In the genomic region with DNA sequence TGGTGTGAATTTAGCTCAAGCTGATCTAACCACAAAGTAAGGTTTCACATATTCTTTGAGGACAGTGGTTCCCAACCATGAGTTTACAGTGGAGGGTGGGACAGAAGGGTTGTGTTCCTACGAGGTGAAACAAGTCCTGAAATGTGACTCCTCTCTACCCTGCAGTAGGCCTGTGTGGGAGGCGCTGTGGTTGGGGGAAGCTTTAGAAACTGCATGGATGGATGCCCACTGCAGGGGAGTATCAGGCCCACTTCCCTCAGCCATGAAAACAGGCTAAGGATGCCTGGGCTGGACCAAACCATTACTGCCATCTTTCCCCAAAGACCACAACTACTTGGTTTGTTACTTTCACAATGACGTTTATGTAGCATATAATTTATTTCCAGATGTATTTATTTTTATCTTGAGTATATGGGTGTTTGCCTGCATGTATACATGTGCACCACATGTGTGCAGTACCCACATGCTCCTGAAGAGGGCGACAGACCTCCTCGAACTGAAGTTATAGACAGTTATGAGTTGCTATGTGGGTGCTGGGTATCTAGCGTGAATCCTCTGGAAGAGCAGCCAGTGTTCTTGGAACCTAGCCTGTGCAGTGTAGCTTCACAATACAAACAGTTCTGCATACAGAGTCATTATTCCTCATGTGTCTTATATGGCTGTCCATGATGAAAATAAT, we compare ENCODE assay signal across 14 mouse cellular contexts. TPM values are rescaled to one million over a fixed set of nuclear protein-coding genes. Genes with fewer than 3 reads are reported as not detected.
DNase-seq lines count a peak whose midpoint lies in the region; ATAC-seq and TF ChIP-seq lines count a peak whose summit lies in the region.
"Had no signal": no experiment of that assay in that cellular context is flagged by ENCODE, and none has a peak within 500 bp of the region (broad histone marks: within the 10 kb centered on the region; RNA-seq: fewer than 3 reads in every experiment).

No protein-coding gene starts in this region.

- H3K9ac ChIP-seq in midbrain, embryonic 11.5 days (ENCODE audit: low read length): no peak overlapping the region
- H3K9ac ChIP-seq in midbrain, embryonic 14.5 days (replicated peaks; ENCODE audit: low read length): no peak overlapping the region
- H3K9ac ChIP-seq: hindbrain, embryonic 12.5 days had no signal

- H3K4me3 ChIP-seq in kidney, adult 2 months (ENCODE audit: insufficient read depth, low read depth, low read length): no peak overlapping the region
- H3K4me3 ChIP-seq in midbrain, embryonic 11.5 days (ENCODE audit: low read depth, low read length): no peak overlapping the region
- H3K4me3 ChIP-seq in midbrain, embryonic 14.5 days (replicated peaks; ENCODE audit: low read depth, low read length): no peak overlapping the region
- H3K4me3 ChIP-seq: hindbrain, embryonic 12.5 days had no signal

- no peak for TF ChIP-seq POLR2A in kidney, adult 2 months (IDR thresholded peaks at IDR 0.05; ENCODE audit: low read depth, low read length)

- no peak for DNase-seq in kidney, adult 2 months
- DNase-seq in kidney, adult 9 months: no peak
- DNase-seq in midbrain, embryonic 11.5 days (ENCODE audit: low spot score, missing footprints): peak; percentile 12
- no peak for DNase-seq in midbrain, embryonic 14.5 days
- DNase-seq in NIH3T3 (ENCODE audit: low read depth): peak; percentile 20
- DNase-seq in splenic B cell, adult 2 months (ENCODE audit: low read depth, low spot score): peak; percentile 16
- DNase-seq in frontal cortex, postnatal 25 days (ENCODE audit: low spot score in 2 of 2): no peak
- DNase-seq: cerebellum, adult 8-10 months had no signal

- H3K4me2 ChIP-seq in midbrain, embryonic 11.5 days: no peak overlapping the region
- no peak overlapping the region for H3K4me2 ChIP-seq in midbrain, embryonic 14.5 days (ENCODE audit: low read length)
- H3K4me2 ChIP-seq: heart, embryonic 11.5 days; hindbrain, embryonic 12.5 days had no signal

- H3K27me3 ChIP-seq in kidney, adult 2 months (replicated peaks; ENCODE audit: control insufficient read depth, insufficient read depth, low read length): no peaks in the 10 kb centered on the region; the same call in 1 of the 2 replicates
- H3K27me3 ChIP-seq in midbrain, embryonic 11.5 days (ENCODE audit: control insufficient read depth, insufficient read depth, low read length): no peaks in the 10 kb centered on the region
- no peaks in the 10 kb centered on the region for H3K27me3 ChIP-seq in midbrain, embryonic 14.5 days (ENCODE audit: control insufficient read depth, insufficient read depth, low read length)
- H3K27me3 ChIP-seq in splenic B cell, adult 2 months (ENCODE audit: control insufficient read depth, insufficient read depth, low read length, poor library complexity, severe bottlenecking): no peaks in the 10 kb centered on the region
- H3K27me3 ChIP-seq: hindbrain, embryonic 12.5 days had no signal

- WGBS in kidney, adult 2 months: 67% methylated on average over 6 of the region's 6 CpGs
- 85% methylated on average over 6 of the region's 6 CpGs for WGBS in midbrain, embryonic 11.5 days
- 86% methylated on average over 6 of the region's 6 CpGs for WGBS in midbrain, embryonic 14.5 days

- no peaks in the 10 kb centered on the region for H3K9me3 ChIP-seq in midbrain, embryonic 11.5 days (ENCODE audit: control insufficient read depth, low read length)
- peaks cover 4% of the 10 kb centered on the region for H3K9me3 ChIP-seq in midbrain, embryonic 14.5 days (ENCODE audit: control insufficient read depth, low read length)

- no peak overlapping the region for H3K27ac ChIP-seq in kidney, adult 2 months (ENCODE audit: insufficient read depth, low read depth, low read length)
- H3K27ac ChIP-seq in midbrain, embryonic 11.5 days (ENCODE audit: low read depth, low read length): no peak overlapping the region
- no peak overlapping the region for H3K27ac ChIP-seq in midbrain, embryonic 14.5 days (replicated peaks; ENCODE audit: low read depth, low read length)
- H3K27ac ChIP-seq: hindbrain, embryonic 12.5 days; macrophage had no signal

- no peaks in the 10 kb centered on the region for H3K4me1 ChIP-seq in kidney, adult 2 months (ENCODE audit: control insufficient read depth, insufficient read depth, low read length)
- H3K4me1 ChIP-seq in midbrain, embryonic 11.5 days (ENCODE audit: control insufficient read depth, insufficient read depth, low read length): no peaks in the 10 kb centered on the region
- H3K4me1 ChIP-seq in midbrain, embryonic 14.5 days (ENCODE audit: control insufficient read depth, insufficient read depth, low read length): no peaks in the 10 kb centered on the region
- H3K4me1 ChIP-seq: hindbrain, embryonic 12.5 days had no signal

- ATAC-seq in midbrain, embryonic 11.5 days (ENCODE audit: low FRiP score): no peak
- no peak for ATAC-seq in midbrain, embryonic 14.5 days (ENCODE audit: low FRiP score, low TSS enrichment)

- H3K36me3 ChIP-seq in kidney, adult 2 months (ENCODE audit: control insufficient read depth, insufficient read depth, low read length): no peaks in the 10 kb centered on the region
- H3K36me3 ChIP-seq in midbrain, embryonic 11.5 days (ENCODE audit: control insufficient read depth, insufficient read depth, low read length): no peaks in the 10 kb centered on the region
- no peaks in the 10 kb centered on the region for H3K36me3 ChIP-seq in midbrain, embryonic 14.5 days (ENCODE audit: control insufficient read depth, insufficient read depth, low read length)
- no peaks in the 10 kb centered on the region for H3K36me3 ChIP-seq in splenic B cell, adult 2 months (ENCODE audit: control insufficient read depth, insufficient read depth, low read length, poor library complexity, severe bottlenecking)
- H3K36me3 ChIP-seq: G1E; hindbrain, embryonic 12.5 days had no signal

- TF ChIP-seq CTCF in kidney, adult 2 months (conservative IDR thresholded peaks at IDR 0.05; ENCODE audit: insufficient read depth, insufficient read length, low read depth, low read length): 0 out of 2 replicates have a peak, but pooled peaks have one; percentile 17

RNA-seq across cellular contexts. Expression of a gene that starts 42.9 kb away (rescaled TPM):
- 0.08 and 0.12 TPM in 2 replicates for polyA plus RNA-seq in kidney, adult 2 months (2012; rRNA removed)
- polyA plus RNA-seq in midbrain, embryonic 11.5 days (2014; fragmentation: Nextera tagmentation; extraction: Ambion mirVana): not detected in 2 replicates
- polyA plus RNA-seq in midbrain, embryonic 14.5 days (2014; fragmentation: Nextera tagmentation; extraction: Ambion mirVana): 0.15 TPM in 1 of 2 replicates, not detected in the other
- polyA plus RNA-seq: G1E; heart, embryonic 11.5 days; liver, adult 2 months; macrophage; stomach, embryonic 14.5 days had no signal

Comparison
In these comparisons a context has a peak if more than half of its experiments do, and no peak if none do; other contexts are left out.
1. DNase-seq: peak in midbrain, embryonic 11.5 days (single experiment), NIH3T3 (single experiment) and splenic B cell, adult 2 months (single experiment); none in kidney, adult 2 months (single experiment), kidney, adult 9 months (single experiment), midbrain, embryonic 14.5 days (single experiment) and frontal cortex, postnatal 25 days (0 of 2).